Mouse (Mus musculus) small intestine, adult 2 months (tissue): ENCODE measurements around the gene Abca8b. TPM values are rescaled to one million over a fixed set of nuclear protein-coding genes. Genes with fewer than 3 reads are reported as not detected.
"Not testable (repeated sequence)": the region's sequence is repeated elsewhere in the genome, so short reads cannot be mapped to it uniquely, and the experiment has no call there.

Experiments used
- H3K27ac ChIP-seq: fragments of 200-500 bp; 2 replicates; pipeline ENCODE4 v1.5.1; 2012; ENCODE audit warnings: low read depth, low read length, control low read depth, inconsistent platforms; ENCODE audit not compliant: insufficient read depth
- H3K27me3 ChIP-seq: fragments of 200-500 bp; 2 replicates; pipeline ENCODE4 v1.6.1; 2012; ENCODE audit warnings: mild to moderate bottlenecking, moderate library complexity, low read length, inconsistent platforms; ENCODE audit not compliant: control insufficient read depth, insufficient read depth
- H3K36me3 ChIP-seq: fragments of 200-500 bp; 2 replicates; pipeline ENCODE4 v1.6.1; 2012; ENCODE audit warnings: mild to moderate bottlenecking, low read length, control low read depth, inconsistent platforms; ENCODE audit not compliant: control insufficient read depth, insufficient read depth
- H3K4me1 ChIP-seq: fragments of 200-500 bp; 2 replicates; pipeline ENCODE4 v1.6.1; 2012; ENCODE audit warnings: low read length, inconsistent platforms, mixed read lengths; ENCODE audit not compliant: control insufficient read depth, insufficient read depth, insufficient read length
- H3K4me3 ChIP-seq: fragments of 200-500 bp; 2 replicates; pipeline ENCODE4 v1.5.1; 2012; ENCODE audit warnings: low read depth, mild to moderate bottlenecking, control low read depth, inconsistent platforms, low read length, moderate library complexity
- CTCF ChIP-seq: fragments of 200-500 bp; IDR thresholded peaks from 2 replicates; pipeline ENCODE4 v1.5.1; 2012; ENCODE audit warnings: low read depth, mild to moderate bottlenecking, control low read depth, inconsistent platforms, low read length, moderate library complexity, mixed read lengths; ENCODE audit not compliant: insufficient replicate concordance, insufficient read length; ENCODE audit errors: extremely low read depth
- POLR2A ChIP-seq: fragments of 200-500 bp; IDR thresholded peaks from 2 replicates; pipeline ENCODE4 v1.6.1; 2012; ENCODE audit warnings: low read depth, mild to moderate bottlenecking, control low read depth, inconsistent platforms, low read length, moderate library complexity
- WGBS: fragments of 180-500 bp; shearing (Covaris S2); methylation state at CpG from one replicate; pipeline ENCODE4 v1.1.7; 2018; 5-methylcytosine and 5-hydroxymethylcytosine counted together
- polyA plus RNA-seq: library from polyadenylated mRNA; depleted of rRNA; stranded (reverse); fragments of >200 nt; gene quantifications from 2 replicates; pipeline ENCODE4 v1.2.3, GENCODE M21; 2012

Abca8b gene
- polyA plus RNA-seq, 1 experiment = 0.11 TPM

GRCm38 (mm10) chr11:109936915-109937314, 58.7 kb downstream of the Abca8b start:
- Histone ChIP-seq H3K36me3 (no peaks in the 10 kb centered on the region), H3K4me1 (no peaks in the 10 kb centered on the region), H3K4me3 (no peak overlapping the region), H3K27me3 (no peaks in the 10 kb centered on the region), H3K27ac (no peak overlapping the region)
- TF ChIP-seq CTCF = no peak
- no peak for TF ChIP-seq POLR2A
- 77% methylated on average over 5 of the region's 5 CpGs for WGBS

- H3K4me1 ChIP-seq, H3K36me3 ChIP-seq, H3K27me3 ChIP-seq, H3K4me3 ChIP-seq, H3K27ac ChIP-seq: not testable (repeated sequence)
- WGBS = 20% methylated on average over 4 of the region's 4 CpGs
Observed at GRCm38 (mm10) chr11:109933207-109933606, 62.4 kb downstream of the Abca8b start.

- TF ChIP-seq CTCF (no peak), POLR2A (no peak)
- no peak overlapping the region for H3K4me3 ChIP-seq
- H3K36me3 ChIP-seq = no peaks in the 10 kb centered on the region
- no peaks in the 10 kb centered on the region for H3K27me3 ChIP-seq
- no peak overlapping the region for H3K27ac ChIP-seq
- 92% methylated on average over 2 of the region's 2 CpGs for WGBS
- H3K4me1 ChIP-seq = peaks cover 6% of the 10 kb centered on the region; the same call in 1 of the 2 replicates
Observed at GRCm38 (mm10) chr11:109928489-109928888, 67.2 kb downstream of the Abca8b start.

- Histone ChIP-seq H3K27me3 (no peaks in the 10 kb centered on the region), H3K4me1 (peaks cover 6% of the 10 kb centered on the region; the same call in 1 of the 2 replicates), H3K27ac (no peak overlapping the region), H3K36me3 (no peaks in the 10 kb centered on the region), H3K4me3 (no peak overlapping the region)
- 23% methylated on average over 7 of the region's 7 CpGs for WGBS
- TF ChIP-seq CTCF = no peak
- TF ChIP-seq POLR2A = no peak
Observed at GRCm38 (mm10) chr11:109926718-109927680, 68.6 kb downstream of the Abca8b start.

GRCm38 (mm10) chr11:109922236-109922635, 73.4 kb downstream of the Abca8b start:
- H3K36me3 ChIP-seq = no peaks in the 10 kb centered on the region
- H3K4me3 ChIP-seq = no peak overlapping the region
- peaks cover 4% of the 10 kb centered on the region; the same call in 1 of the 2 replicates for H3K4me1 ChIP-seq
- TF ChIP-seq CTCF = no peak
- TF ChIP-seq POLR2A = no peak
- no peaks in the 10 kb centered on the region for H3K27me3 ChIP-seq
- WGBS = 82% methylated on average over 3 of the region's 3 CpGs
- no peak overlapping the region for H3K27ac ChIP-seq

GRCm38 (mm10) chr11:109919480-109919879, 76.2 kb downstream of the Abca8b start:
- TF ChIP-seq POLR2A (no peak), CTCF (no peak)
- Histone ChIP-seq H3K4me3 (no peak overlapping the region), H3K27me3 (no peaks in the 10 kb centered on the region), H3K36me3 (no peaks in the 10 kb centered on the region), H3K27ac (no peak overlapping the region), H3K4me1 (no peaks in the 10 kb centered on the region)
- WGBS = 78% methylated on average over 2 of the region's 2 CpGs

- no peak for TF ChIP-seq CTCF
- no peak for TF ChIP-seq POLR2A
- no peaks in the 10 kb centered on the region for H3K36me3 ChIP-seq
- no peaks in the 10 kb centered on the region for H3K4me1 ChIP-seq
- no peak overlapping the region for H3K4me3 ChIP-seq
- no peaks in the 10 kb centered on the region for H3K27me3 ChIP-seq
- 88% methylated on average over 10 of the region's 10 CpGs for WGBS
- no peak overlapping the region for H3K27ac ChIP-seq
Observed at GRCm38 (mm10) chr11:109916654-109917053, 79.0 kb downstream of the Abca8b start.

GRCm38 (mm10) chr11:109913156-109913555, 82.5 kb downstream of the Abca8b start:
- not testable (repeated sequence) for H3K27me3 ChIP-seq, H3K4me3 ChIP-seq
- 94% methylated on average over 8 of the region's 8 CpGs for WGBS

GRCm38 (mm10) chr11:109912118-109912517, 83.5 kb downstream of the Abca8b start:
- not testable (repeated sequence) for H3K36me3 ChIP-seq, H3K27ac ChIP-seq, H3K4me1 ChIP-seq, H3K4me3 ChIP-seq, H3K27me3 ChIP-seq
- WGBS = 81% methylated on average over 1 of the region's 1 CpGs

More at GRCm38 (mm10) chr11:109913156-109913555, 82.5 kb downstream of the Abca8b start:
- not testable (repeated sequence) for H3K4me1 ChIP-seq, H3K36me3 ChIP-seq, H3K27ac ChIP-seq
